Mouse (Mus musculus) heart, adult 2 months (tissue): ENCODE results near the gene Eif2a.

Experiments
- CTCF ChIP-seq: fragments of 200-600 bp; IDR thresholded peaks from 2 replicates; pipeline ENCODE4 v1.8.1; 2022; ENCODE audit warnings: antibody characterized with exemption, mild to moderate bottlenecking, moderate library complexity
- POLR2A ChIP-seq: fragments of 200-500 bp; IDR thresholded peaks from 2 replicates; pipeline ENCODE4 v1.6.1; 2011; ENCODE audit warnings: mild to moderate bottlenecking, low read depth, low read length, control low read depth; ENCODE audit not compliant: insufficient read depth

- TF ChIP-seq POLR2A (no peak), CTCF (no peak)
These were observed 12.1 kb upstream of the Eif2a start for GRCm38 (mm10) chr3:58513483-58513882.
